Mouse (Mus musculus): Measurements from ENCODE around the gene Myo15b. TPM values are rescaled to one million over a fixed set of nuclear protein-coding genes. Genes with fewer than 3 reads are reported as not detected.
A peak's percentile ranks its signal among the peaks of the same experiment; 100 is the strongest.

Myo15b gene
- total and polyA plus RNA-seq, 2 experiments from 2014 or later, result 0.09 TPM; not detected in 1

DNA sequence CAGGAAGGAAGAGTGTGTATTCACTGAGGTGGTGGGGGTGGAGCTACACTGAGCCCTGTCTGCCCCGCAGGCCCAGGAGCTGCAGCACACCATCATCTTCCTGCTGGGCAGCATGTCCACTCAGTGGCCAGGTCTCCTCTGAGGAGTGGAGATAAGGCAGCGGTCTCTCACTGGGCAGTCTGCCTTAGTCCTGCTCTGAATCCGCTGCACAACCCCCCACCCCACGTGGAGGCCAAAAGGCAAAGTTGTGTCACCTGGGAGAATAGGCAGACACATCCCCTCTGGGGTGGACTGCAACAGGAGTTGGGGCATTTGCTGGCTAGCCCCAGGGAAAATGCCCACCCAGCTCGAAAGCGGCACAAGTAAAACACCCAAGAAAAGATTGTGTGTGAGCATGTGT lies 34.0 kb downstream of the Myo15b start:
- no peak for ATAC-seq (ENCODE audit: low FRiP score)
- Histone ChIP-seq H3K9me3 (ENCODE audit: low read length) (no peaks in the 10 kb centered on the region), H3K4me2 (ENCODE audit: low read depth, low read length, poor library complexity, severe bottlenecking) (no peak overlapping the region), H3K27me3 (ENCODE audit: insufficient read depth, low read length) (no peaks in the 10 kb centered on the region), H3K4me1 (ENCODE audit: insufficient read depth, low read length) (no peaks in the 10 kb centered on the region), H3K36me3 (ENCODE audit: insufficient read depth, low read length) (peaks cover 24% of the 10 kb centered on the region), H3K27ac (ENCODE audit: low read depth, low read length) (no peak overlapping the region), H3K4me3 (ENCODE audit: low read depth, low read length) (no peak overlapping the region), H3K9ac (replicated peaks; ENCODE audit: low read length, poor library complexity, severe bottlenecking) (no peak overlapping the region)
- no peak for TF ChIP-seq CTCF (IDR thresholded peaks at IDR 0.05)
- no peak for DNase-seq (ENCODE audit: low spot score)
- WGBS, result 63% methylated on average over 6 of the region's 6 CpGs

DNA sequence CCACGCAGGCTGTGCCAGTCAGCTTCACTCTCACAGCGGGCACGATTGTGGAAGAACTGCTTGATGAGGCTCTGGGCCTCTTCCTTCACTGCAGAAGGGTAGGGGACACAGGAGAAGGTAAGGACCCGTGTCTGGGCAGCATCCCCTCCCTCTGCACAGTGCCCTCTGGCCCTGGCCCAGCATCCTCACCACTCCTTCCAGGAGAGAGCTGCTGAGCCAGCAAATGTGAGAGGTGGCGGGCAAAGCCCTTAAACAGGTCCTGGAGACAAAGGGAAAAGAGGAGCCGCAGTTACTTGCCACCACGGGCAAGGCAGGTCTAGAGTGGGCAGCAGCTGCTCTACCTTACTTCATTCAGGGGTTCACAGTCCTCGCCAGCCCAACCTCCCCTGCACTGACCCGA lies 34.9 kb downstream of the Myo15b start:
- Histone ChIP-seq H3K4me3 (ENCODE audit: low read depth, low read length) (no peak overlapping the region), H3K27me3 (ENCODE audit: insufficient read depth, low read length) (no peaks in the 10 kb centered on the region), H3K4me1 (ENCODE audit: insufficient read depth, low read length) (no peaks in the 10 kb centered on the region), H3K27ac (ENCODE audit: low read depth, low read length) (no peak overlapping the region), H3K9ac (replicated peaks; ENCODE audit: low read length, poor library complexity, severe bottlenecking) (no peak overlapping the region), H3K4me2 (ENCODE audit: low read depth, low read length, poor library complexity, severe bottlenecking) (no peak overlapping the region), H3K9me3 (ENCODE audit: low read length) (no peaks in the 10 kb centered on the region), H3K36me3 (ENCODE audit: insufficient read depth, low read length) (peaks cover 24% of the 10 kb centered on the region)
- ATAC-seq (ENCODE audit: low FRiP score), result no peak
- no peak for DNase-seq (ENCODE audit: low spot score)
- WGBS, result 87% methylated on average over 9 of the region's 9 CpGs
- no peak for TF ChIP-seq CTCF (IDR thresholded peaks at IDR 0.05)

DNA sequence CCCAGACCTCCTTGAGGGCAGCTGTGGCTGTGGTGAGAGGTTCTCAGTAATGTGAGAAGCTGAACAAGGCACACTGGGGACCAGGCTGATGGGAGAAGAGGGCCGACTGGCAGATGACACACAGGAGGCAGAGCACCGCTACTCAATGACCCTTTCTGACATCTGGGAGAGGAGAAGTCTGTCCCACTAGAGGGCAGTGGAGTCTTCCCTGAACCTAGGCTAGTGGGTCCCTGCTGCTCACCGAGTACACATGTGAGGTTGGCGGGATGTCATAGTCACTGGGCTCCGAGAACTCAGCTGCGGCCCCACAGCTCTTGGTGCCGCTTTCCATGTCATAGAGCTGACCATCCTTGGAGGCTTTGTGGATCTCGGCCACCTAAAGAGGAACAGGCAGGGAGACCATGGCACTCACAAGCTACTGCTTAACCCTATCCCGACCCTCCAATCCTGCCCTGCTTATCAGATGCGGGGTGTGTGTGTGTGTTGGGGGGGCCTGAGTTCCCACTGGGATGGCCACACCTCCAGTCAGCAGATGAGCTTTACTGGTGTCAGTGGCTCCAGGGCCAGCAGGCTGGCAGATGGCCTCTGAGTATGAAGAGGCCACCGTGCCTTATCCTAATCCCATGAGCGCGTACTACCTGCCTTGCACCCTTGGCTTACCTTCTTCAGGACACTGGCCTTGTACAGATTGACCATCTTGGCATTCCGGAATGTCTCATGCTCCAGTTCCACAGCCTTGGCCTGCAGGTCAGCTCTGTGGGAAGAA lies 36.7 kb downstream of the Myo15b start:
- Histone ChIP-seq H3K36me3 (ENCODE audit: insufficient read depth, low read length) (peaks cover 24% of the 10 kb centered on the region), H3K27ac (ENCODE audit: low read depth, low read length) (no peak overlapping the region), H3K4me2 (ENCODE audit: low read depth, low read length, poor library complexity, severe bottlenecking) (no peak overlapping the region), H3K4me1 (ENCODE audit: insufficient read depth, low read length) (no peaks in the 10 kb centered on the region), H3K27me3 (ENCODE audit: insufficient read depth, low read length) (no peaks in the 10 kb centered on the region), H3K4me3 (ENCODE audit: low read depth, low read length) (no peak overlapping the region), H3K9me3 (ENCODE audit: low read length) (no peaks in the 10 kb centered on the region), H3K9ac (replicated peaks; ENCODE audit: low read length, poor library complexity, severe bottlenecking) (no peak overlapping the region)
- peak; percentile 10 for DNase-seq (ENCODE audit: low spot score)
- WGBS, result 81% methylated on average over 14 of the region's 14 CpGs
- ATAC-seq (ENCODE audit: low FRiP score), result no peak
- peak; percentile 50 for TF ChIP-seq CTCF (IDR thresholded peaks at IDR 0.05)

DNA sequence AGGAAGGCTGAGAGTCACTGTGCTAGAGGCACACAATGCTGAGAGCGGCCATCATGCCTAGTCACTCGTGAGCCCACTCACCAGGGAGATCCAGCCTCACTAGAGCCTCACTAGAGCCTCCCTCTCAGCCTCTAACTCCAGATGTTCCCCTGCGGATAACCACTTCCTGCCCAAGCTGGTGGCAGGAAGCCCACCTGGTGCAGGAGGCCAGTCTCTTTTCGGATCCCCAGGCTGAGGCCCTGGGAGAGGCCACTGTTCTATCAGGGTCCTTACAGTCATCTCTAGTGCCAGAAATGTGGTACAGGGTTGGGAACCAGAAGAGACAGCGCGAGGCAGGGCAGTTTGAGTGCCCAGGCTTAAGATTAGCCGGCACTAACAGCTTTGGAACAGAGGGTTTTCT lies 40.2 kb downstream of the Myo15b start:
- Histone ChIP-seq H3K27ac (ENCODE audit: low read depth, low read length) (no peak overlapping the region), H3K4me2 (ENCODE audit: low read depth, low read length, poor library complexity, severe bottlenecking) (no peak overlapping the region), H3K36me3 (ENCODE audit: insufficient read depth, low read length) (peaks cover 24% of the 10 kb centered on the region), H3K4me3 (ENCODE audit: low read depth, low read length) (no peak overlapping the region), H3K9me3 (ENCODE audit: low read length) (no peaks in the 10 kb centered on the region), H3K27me3 (ENCODE audit: insufficient read depth, low read length) (no peaks in the 10 kb centered on the region), H3K9ac (replicated peaks; ENCODE audit: low read length, poor library complexity, severe bottlenecking) (no peak overlapping the region), H3K4me1 (ENCODE audit: insufficient read depth, low read length) (no peaks in the 10 kb centered on the region)
- no peak for TF ChIP-seq CTCF (IDR thresholded peaks at IDR 0.05)
- ATAC-seq (ENCODE audit: low FRiP score) (no peak), DNase-seq (ENCODE audit: low spot score) (no peak)
- 89% methylated on average over 7 of the region's 7 CpGs for WGBS

DNA sequence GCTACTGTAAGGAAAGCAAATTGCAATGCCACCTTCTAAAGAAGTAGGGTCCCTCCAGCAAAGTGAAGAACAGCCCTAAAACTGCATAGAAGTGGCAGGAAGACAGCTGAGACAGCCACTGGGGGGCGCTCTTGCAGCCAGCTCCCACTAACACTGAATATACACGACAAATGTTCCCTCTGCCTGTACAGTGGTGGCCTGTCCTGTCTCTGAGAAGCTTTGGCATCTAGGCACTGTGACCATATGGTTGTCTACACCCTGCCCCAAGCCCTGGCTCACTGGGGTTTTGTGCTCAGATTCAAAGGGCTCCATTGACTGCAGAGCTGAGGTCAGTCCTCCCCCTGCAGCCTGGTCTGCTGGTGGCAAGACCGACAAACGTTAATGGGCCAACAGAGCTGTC lies 40.7 kb downstream of the Myo15b start:
- ATAC-seq (ENCODE audit: low FRiP score), result peak; percentile 69
- no peaks in the 10 kb centered on the region for H3K9me3 ChIP-seq (ENCODE audit: low read length)

DNA sequence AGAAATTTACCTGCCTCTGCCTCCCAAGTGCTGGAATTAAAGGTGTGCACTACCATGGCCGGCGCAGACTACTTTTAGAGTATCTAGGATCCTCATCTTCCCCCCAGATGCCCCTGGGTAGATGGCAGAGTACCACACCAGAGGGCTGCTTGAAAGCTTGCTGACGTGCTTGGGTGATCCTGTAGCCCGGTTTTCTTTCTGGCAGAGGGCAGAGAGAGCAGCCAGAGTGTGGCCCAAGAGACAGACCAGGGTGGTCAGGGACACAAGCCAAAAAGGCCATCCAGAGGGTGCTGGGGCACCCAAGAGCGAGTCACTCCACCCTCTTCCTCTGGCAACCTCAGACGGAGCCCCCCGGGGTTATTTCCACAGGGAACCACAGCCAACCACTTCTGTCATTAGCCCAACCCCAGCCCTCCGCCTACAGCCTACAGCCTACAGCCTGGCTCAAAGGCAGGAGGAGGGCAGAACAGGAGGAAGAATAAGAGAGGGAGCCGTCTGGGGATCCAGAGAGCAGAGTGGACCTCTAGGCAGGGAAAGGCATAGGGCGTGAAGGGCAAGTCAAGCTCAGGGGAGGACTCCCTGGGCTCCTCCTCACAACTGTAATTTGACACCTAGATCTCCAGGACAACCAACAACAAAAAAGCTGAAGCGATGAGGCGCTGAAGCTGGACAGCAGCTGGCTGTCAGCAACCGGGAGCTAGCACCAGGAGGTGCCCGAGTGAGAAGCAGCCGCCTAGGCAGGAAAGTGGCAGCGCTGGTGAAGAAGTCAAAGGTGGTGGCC lies 41.5 kb downstream of the Myo15b start, which contains the start of gene Smim5:
Smim5 (plus strand) TSS at position 481 of the 781 bp plus-strand sequence.
- Histone ChIP-seq H3K27me3 (ENCODE audit: insufficient read depth, low read length) (no peaks in the 10 kb centered on the region), H3K4me2 (ENCODE audit: low read depth, low read length, poor library complexity, severe bottlenecking) (no peak within 1 kb of the TSS), H3K4me1 (ENCODE audit: insufficient read depth, low read length) (no peaks in the 10 kb centered on the region), H3K9me3 (ENCODE audit: low read length) (no peaks in the 10 kb centered on the region), H3K27ac (ENCODE audit: low read depth, low read length) (no peak within 1 kb of the TSS), H3K9ac (replicated peaks; ENCODE audit: low read length, poor library complexity, severe bottlenecking) (no peak within 1 kb of the TSS), H3K4me3 (ENCODE audit: low read depth, low read length) (no peak within 1 kb of the TSS), H3K36me3 (ENCODE audit: insufficient read depth, low read length) (peaks cover 23% of the 10 kb centered on the region)
- DNase-seq (ENCODE audit: low spot score) (peak; percentile 42), ATAC-seq (ENCODE audit: low FRiP score) (no peak)
- 34% methylated on average over 16 of the region's 16 CpGs for WGBS
- no peak for TF ChIP-seq CTCF (IDR thresholded peaks at IDR 0.05)

More for the DNA sequence above, 40.7 kb downstream of the Myo15b start:
- Histone ChIP-seq H3K4me2 (ENCODE audit: low read depth, low read length, poor library complexity, severe bottlenecking) (no peak overlapping the region), H3K4me1 (ENCODE audit: insufficient read depth, low read length) (no peaks in the 10 kb centered on the region), H3K27me3 (ENCODE audit: insufficient read depth, low read length) (no peaks in the 10 kb centered on the region), H3K36me3 (ENCODE audit: insufficient read depth, low read length) (peaks cover 24% of the 10 kb centered on the region), H3K9ac (replicated peaks; ENCODE audit: low read length, poor library complexity, severe bottlenecking) (no peak overlapping the region), H3K4me3 (ENCODE audit: low read depth, low read length) (no peak overlapping the region), H3K27ac (ENCODE audit: low read depth, low read length) (no peak overlapping the region)
- DNase-seq (ENCODE audit: low spot score), result peak; percentile 76
- 15% methylated on average over 4 of the region's 4 CpGs for WGBS
- TF ChIP-seq CTCF (IDR thresholded peaks at IDR 0.05), result peak; percentile 67

Data from midbrain, postnatal 0 days (tissue).